Mouse (Mus musculus): Measurements from ENCODE around the gene Lef1. TPM values are rescaled to one million over a fixed set of nuclear protein-coding genes. Genes with fewer than 3 reads are reported as not detected.

The Lef1 gene
- total and polyA plus RNA-seq, 3 experiments, result 0.18 to 0.54 TPM; not detected in 1

DNA sequence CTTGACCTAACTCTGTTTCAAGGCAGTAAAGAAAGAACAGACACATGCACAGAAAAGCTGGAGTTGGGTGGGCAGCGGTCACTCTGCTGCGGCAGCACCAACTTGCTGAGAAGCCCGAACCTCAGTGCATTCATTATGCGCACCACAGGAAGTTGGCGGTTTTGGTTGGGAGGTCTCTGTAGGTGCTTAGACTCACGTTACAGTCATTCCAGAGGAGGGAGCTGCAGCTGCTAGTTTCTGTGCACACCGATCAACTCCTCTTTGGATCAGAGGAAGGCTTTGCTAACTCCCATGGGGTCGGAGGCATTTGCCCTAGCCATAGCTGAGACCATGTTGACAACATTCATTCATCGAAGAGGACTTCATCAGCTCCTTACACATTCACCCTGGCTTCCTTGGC is 45.3 kb upstream of the Lef1 start:
- H3K9ac ChIP-seq (ENCODE audit: control insufficient read depth, low read depth, low read length, poor library complexity, severe bottlenecking), result no peak overlapping the region
- no peaks in the 10 kb centered on the region for H3K27me3 ChIP-seq (ENCODE audit: control insufficient read depth in 1 of 2, insufficient read depth in 2 of 2, low read length in 2 of 2)
- H3K27ac ChIP-seq (ENCODE audit: control insufficient read depth, low read depth, low read length), result no peak overlapping the region
- no peaks in the 10 kb centered on the region for H3K9me3 ChIP-seq (replicated peaks; ENCODE audit: insufficient read depth, low read length)
- TF ChIP-seq E2F4 (IDR thresholded peaks at IDR 0.05; ENCODE audit: borderline replicate concordance, low read depth, low read length) (no peak), MYB (IDR thresholded peaks at IDR 0.05; ENCODE audit: low read depth, low read length) (no peak), ZKSCAN1 (IDR thresholded peaks at IDR 0.05; ENCODE audit: low read depth, low read length) (no peak), ZMIZ1 (IDR thresholded peaks at IDR 0.05; ENCODE audit: low read depth, low read length) (no peak), NELFE (IDR thresholded peaks at IDR 0.05; ENCODE audit: low read depth, low read length) (no peak), JUND (IDR thresholded peaks at IDR 0.05; ENCODE audit: low read depth, low read length) (no peak), ZC3H11A (IDR thresholded peaks at IDR 0.05; ENCODE audit: low read depth, low read length) (no peak), USF1 (IDR thresholded peaks at IDR 0.05; ENCODE audit: low read depth, low read length) (no peak), MAFK (IDR thresholded peaks at IDR 0.05; ENCODE audit: borderline replicate concordance, low read depth, low read length) (no peak), BHLHE40 (IDR thresholded peaks at IDR 0.05; ENCODE audit: borderline replicate concordance, low read depth, low read length) (no peak), RAD21 (IDR thresholded peaks at IDR 0.05; ENCODE audit: low read depth, low read length) (no peak), ZNF384 (IDR thresholded peaks at IDR 0.05; ENCODE audit: low read depth, low read length) (no peak), SMC3 (IDR thresholded peaks at IDR 0.05; ENCODE audit: low read depth, low read length) (no peak)
- H3K4me1 ChIP-seq (ENCODE audit: control insufficient read depth in 1 of 2, insufficient read depth in 2 of 2, low read length in 2 of 2), result no peaks in the 10 kb centered on the region
- H3K4me3 ChIP-seq (ENCODE audit: control insufficient read depth in 1 of 2, insufficient read depth in 1 of 2, low read depth in 2 of 2, low read length in 2 of 2), result no peak overlapping the region
- H3K79me2 ChIP-seq (ENCODE audit: control insufficient read depth, insufficient read depth, low read length, poor library complexity), result no peaks in the 10 kb centered on the region
- DNase-seq (ENCODE audit: low read depth, low spot score), result no peak
- H3K36me3 ChIP-seq (ENCODE audit: control insufficient read depth in 1 of 2, insufficient read depth in 2 of 2, low read length in 2 of 2), result no peaks in the 10 kb centered on the region

- no peak overlapping the region for H3K27ac ChIP-seq (ENCODE audit: control insufficient read depth, low read depth, low read length)
- H3K4me1 ChIP-seq (ENCODE audit: control insufficient read depth in 1 of 2, insufficient read depth in 2 of 2, low read length in 2 of 2), result no peaks in the 10 kb centered on the region
- H3K9me3 ChIP-seq (replicated peaks; ENCODE audit: insufficient read depth, low read length), result no peaks in the 10 kb centered on the region
- no peaks in the 10 kb centered on the region for H3K79me2 ChIP-seq (ENCODE audit: control insufficient read depth, insufficient read depth, low read length, poor library complexity)
- H3K9ac ChIP-seq (ENCODE audit: control insufficient read depth, low read depth, low read length, poor library complexity, severe bottlenecking), result no peak overlapping the region
- H3K36me3 ChIP-seq (ENCODE audit: control insufficient read depth in 1 of 2, insufficient read depth in 2 of 2, low read length in 2 of 2), result no peaks in the 10 kb centered on the region
- H3K4me3 ChIP-seq (ENCODE audit: control insufficient read depth in 1 of 2, insufficient read depth in 1 of 2, low read depth in 2 of 2, low read length in 2 of 2), result no peak overlapping the region
- TF ChIP-seq E2F4 (IDR thresholded peaks at IDR 0.05; ENCODE audit: borderline replicate concordance, low read depth, low read length) (no peak), RCOR1 (IDR thresholded peaks at IDR 0.05; ENCODE audit: low read depth, low read length) (no peak), SIN3A (IDR thresholded peaks at IDR 0.05; ENCODE audit: low read length) (no peak), TBP (IDR thresholded peaks at IDR 0.05; ENCODE audit: low read depth, low read length) (no peak), USF2 (IDR thresholded peaks at IDR 0.05; ENCODE audit: borderline replicate concordance in 1 of 2, insufficient read depth in 1 of 2, low read depth in 1 of 2, low read length in 2 of 2) (no peak), MXI1 (IDR thresholded peaks at IDR 0.05; ENCODE audit: low read depth, low read length) (no peak), GABPA (IDR thresholded peaks at IDR 0.05; ENCODE audit: low read depth, low read length) (no peak), EP300 (IDR thresholded peaks at IDR 0.05; ENCODE audit: low read depth in 1 of 2, low read length in 2 of 2) (no peak), ZKSCAN1 (IDR thresholded peaks at IDR 0.05; ENCODE audit: low read depth, low read length) (no peak), ZMIZ1 (IDR thresholded peaks at IDR 0.05; ENCODE audit: low read depth, low read length) (no peak), TAL1 (IDR thresholded peaks at IDR 0.05; ENCODE audit: low read length) (no peak)
- H3K27me3 ChIP-seq (ENCODE audit: control insufficient read depth in 1 of 2, insufficient read depth in 2 of 2, low read length in 2 of 2), result no peaks in the 10 kb centered on the region
- DNase-seq (ENCODE audit: low read depth, low spot score), result no peak
These were observed 44.1 kb upstream of the Lef1 start for GRCm38 (mm10) chr3:131066171-131066570.

Measured in MEL (cell line).